Mouse (Mus musculus): ENCODE measurements around the gene Ahr.

DNA sequence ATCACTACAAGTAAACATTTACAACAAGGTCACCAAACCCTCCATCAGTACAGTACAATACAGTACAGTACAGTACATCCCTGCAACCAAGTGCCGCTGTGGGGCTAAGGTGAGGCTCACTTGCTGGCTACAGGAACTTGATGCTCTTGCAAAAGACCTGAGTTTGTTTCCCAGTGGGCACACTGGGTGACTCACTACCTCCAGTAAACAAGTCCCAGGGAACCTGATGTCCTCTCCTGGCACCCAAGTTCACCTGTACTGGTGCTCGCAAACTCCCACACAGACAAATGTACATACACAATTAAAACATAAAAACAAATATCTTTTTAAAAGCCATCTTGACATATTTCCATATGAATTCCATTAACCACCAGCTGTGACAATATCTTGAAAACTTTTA lies 28.5 kb downstream of the Ahr start:
- no peak for TF ChIP-seq POLR2A (IDR thresholded peaks at IDR 0.05; ENCODE audit: borderline replicate concordance, control insufficient read depth, low read depth, low read length)
- no peak for TF ChIP-seq CTCF (IDR thresholded peaks at IDR 0.05; ENCODE audit: control insufficient read depth, insufficient read depth, low read length)

Measured in bone marrow, adult 2 months (tissue).